Mouse (Mus musculus) CH12.LX (cell line): ENCODE results near the gene Pmpcb.

Experiments used
- CHD1 ChIP-seq: IDR thresholded peaks from 2 replicates; pipeline ENCODE4 v1.6.1; 2012; ENCODE audit warnings: low read depth, low read length, improper control_type of control experiment, inconsistent platforms
- CHD2 ChIP-seq: IDR thresholded peaks from 2 replicates; pipeline ENCODE4 v1.6.1; 2011; ENCODE audit warnings: low read length, improper control_type of control experiment
- CTCF ChIP-seq, 2 experiments: IDR thresholded peaks in 1 of 2; conservative IDR thresholded peaks in 1 of 2; 2 replicates each; pipeline ENCODE4 v1.5.1; 2011 to 2012; ENCODE audit warnings: low read depth in 2 of 2, low read length in 2 of 2, improper control_type of control experiment in 1 of 2, inconsistent platforms in 1 of 2, mild to moderate bottlenecking in 1 of 2, moderate library complexity in 1 of 2
- HCFC1 ChIP-seq: IDR thresholded peaks from 2 replicates; pipeline ENCODE4 v1.6.1; 2012; ENCODE audit warnings: low read depth, mild to moderate bottlenecking, inconsistent platforms, low read length, improper control_type of control experiment
- KAT2A ChIP-seq: IDR thresholded peaks from 2 replicates; pipeline ENCODE4 v1.6.1; 2012; ENCODE audit warnings: low read length, improper control_type of control experiment, inconsistent platforms; ENCODE audit not compliant: insufficient replicate concordance
- MAFK ChIP-seq: IDR thresholded peaks from 2 replicates; pipeline ENCODE4 v1.6.1; 2011; ENCODE audit warnings: low read length, improper control_type of control experiment; ENCODE audit not compliant: insufficient replicate concordance
- MAX ChIP-seq: IDR thresholded peaks from 2 replicates; pipeline ENCODE4 v1.6.1; 2011; ENCODE audit warnings: low read length, improper control_type of control experiment
- NRF1 ChIP-seq: IDR thresholded peaks from 2 replicates; pipeline ENCODE4 v1.6.1; 2014; ENCODE audit warnings: low read depth, mild to moderate bottlenecking, inconsistent platforms, low read length, improper control_type of control experiment, moderate library complexity
- POLR2A ChIP-seq: IDR thresholded peaks from 2 replicates; pipeline ENCODE4 v1.6.1; 2011; ENCODE audit warnings: low read depth, mild to moderate bottlenecking, improper control_type of control experiment, low read length
- RCOR1 ChIP-seq: conservative IDR thresholded peaks from 2 replicates; pipeline ENCODE4 v1.6.1; 2012; ENCODE audit warnings: low read depth, mild to moderate bottlenecking, inconsistent platforms, low read length, improper control_type of control experiment
- SIN3A ChIP-seq: IDR thresholded peaks from 2 replicates; pipeline ENCODE4 v1.6.1; 2012; ENCODE audit warnings: low read length, improper control_type of control experiment, inconsistent platforms
- TCF12 ChIP-seq: IDR thresholded peaks from 2 replicates; pipeline ENCODE4 v1.6.1; 2014; ENCODE audit warnings: low read depth, mild to moderate bottlenecking, inconsistent platforms, low read length, improper control_type of control experiment
- ZKSCAN1 ChIP-seq: IDR thresholded peaks from 2 replicates; pipeline ENCODE4 v1.6.1; 2012; ENCODE audit warnings: low read depth, inconsistent platforms, low read length, improper control_type of control experiment, borderline replicate concordance

DNA sequence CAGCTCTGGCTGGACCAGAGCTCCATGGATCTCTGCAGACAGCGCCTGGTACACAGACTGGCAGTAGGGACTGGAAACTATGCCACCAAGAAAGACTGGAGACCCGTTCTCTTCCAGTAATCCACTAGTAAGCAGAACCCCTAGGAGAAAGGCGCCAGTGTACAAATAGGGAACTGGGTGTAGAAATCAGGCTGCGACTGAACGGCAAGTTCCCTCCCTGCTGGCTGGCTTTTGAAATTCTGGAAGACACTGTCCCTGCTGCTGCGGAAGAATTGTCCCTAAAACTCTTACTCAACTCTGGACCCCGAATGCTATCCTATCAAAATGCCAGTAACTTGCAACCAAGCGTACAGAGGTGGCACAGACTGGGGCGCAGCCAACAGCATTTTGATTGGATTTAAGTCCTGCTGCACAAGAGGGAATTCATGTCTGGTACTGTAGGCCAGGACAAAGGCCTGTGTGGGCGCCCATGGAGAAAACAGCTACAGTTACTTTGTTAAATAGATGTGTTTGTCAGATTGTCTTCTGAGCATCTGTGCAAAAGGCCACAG lies 19.7 kb upstream of the Pmpcb start:
- TF ChIP-seq NRF1, result no peak
- TF ChIP-seq MAFK, result no peak
- no peak for TF ChIP-seq CHD1
- TF ChIP-seq POLR2A, result no peak
- no peak for TF ChIP-seq RCOR1
- no peak for TF ChIP-seq CTCF (conservative IDR thresholded peaks at IDR 0.05 in 1 of 2, IDR thresholded peaks at IDR 0.05 in 1 of 2; ENCODE audit: low read depth in 2 of 2, low read length in 2 of 2)
- no peak for TF ChIP-seq MAX
- TF ChIP-seq CHD2, result no peak
- no peak for TF ChIP-seq TCF12
- no peak for TF ChIP-seq HCFC1
- TF ChIP-seq SIN3A, result no peak
- TF ChIP-seq ZKSCAN1, result no peak
- TF ChIP-seq KAT2A, result no peak
